In genomic region chr6:87373057-87373456, GRCm38 (mm10) we compare ENCODE assay signal across 42 mouse cellular contexts. TPM values are rescaled to one million over a fixed set of nuclear protein-coding genes. Genes with fewer than 3 reads are reported as not detected.
"Had no signal": no experiment of that assay in that cellular context is flagged by ENCODE, and none has a peak within 500 bp of the region (broad histone marks: within the 10 kb centered on the region; RNA-seq: fewer than 3 reads in every experiment).

Gene Gkn2 (plus strand): TSS chr6:87373357.

- ATAC-seq: hindbrain, embryonic 16.5 days; hindbrain, postnatal 0 days; inflammation-experienced regulatory T-cells, adult 6 months; intestine, embryonic 15.5 days; intestine, embryonic 16.5 days; intestine, postnatal 0 days had no signal

- H3K4me2 ChIP-seq: heart, embryonic 11.5 days; heart, embryonic 12.5 days; heart, embryonic 13.5 days; heart, embryonic 15.5 days; hindbrain, embryonic 12.5 days; hindbrain, embryonic 13.5 days; hindbrain, embryonic 14.5 days; hindbrain, embryonic 15.5 days; intestine, embryonic 15.5 days; kidney, embryonic 15.5 days had no signal

- H3K36me3 ChIP-seq: heart, embryonic 10.5 days; heart, embryonic 12.5 days; heart, embryonic 13.5 days; heart, embryonic 15.5 days; hindbrain, embryonic 10.5 days; hindbrain, embryonic 12.5 days; hindbrain, embryonic 13.5 days; hindbrain, embryonic 15.5 days; intestine, embryonic 15.5 days; kidney, embryonic 15.5 days had no signal

- H3K4me1 ChIP-seq: heart, embryonic 10.5 days; heart, embryonic 12.5 days; heart, embryonic 13.5 days; heart, embryonic 15.5 days; hindbrain, embryonic 10.5 days; hindbrain, embryonic 12.5 days; hindbrain, embryonic 13.5 days; hindbrain, embryonic 15.5 days; intestine, embryonic 15.5 days; kidney, embryonic 15.5 days had no signal

- DNase-seq: heart, postnatal 10 days; heart, postnatal 14 days; heart, postnatal 36 days; heart, postnatal 4 days; kidney, adult 11 months; kidney, adult 18-20 months; kidney, adult 2 months; kidney, adult 8-10 months; kidney, adult 9 months; kidney, postnatal 10 days; kidney, postnatal 14 days; kidney, postnatal 25 days; kidney, postnatal 36 days; kidney, postnatal 4 days; layer of hippocampus, adult 9-11 months; layer of hippocampus, postnatal 36 days had no signal

- H3K4me3 ChIP-seq: heart, embryonic 10.5 days; heart, embryonic 12.5 days; heart, embryonic 13.5 days; heart, embryonic 15.5 days; hindbrain, embryonic 10.5 days; hindbrain, embryonic 12.5 days; hindbrain, embryonic 13.5 days; hindbrain, embryonic 15.5 days; intestine, embryonic 15.5 days; kidney, embryonic 15.5 days; layer of hippocampus, adult 2 months had no signal

- H3K27me3 ChIP-seq: hindbrain, embryonic 12.5 days; hindbrain, embryonic 13.5 days; hindbrain, embryonic 15.5 days; intestine, embryonic 15.5 days had no signal

- H3K9me3 ChIP-seq: heart, embryonic 10.5 days; heart, embryonic 12.5 days; heart, embryonic 13.5 days; heart, embryonic 15.5 days; hindbrain, embryonic 10.5 days; hindbrain, embryonic 12.5 days; hindbrain, embryonic 13.5 days; hindbrain, embryonic 15.5 days; intestine, embryonic 15.5 days; kidney, embryonic 15.5 days had no signal

- H3K9ac ChIP-seq: heart, embryonic 12.5 days; heart, embryonic 13.5 days; heart, embryonic 15.5 days; hindbrain, embryonic 12.5 days; hindbrain, embryonic 13.5 days; hindbrain, embryonic 14.5 days; hindbrain, embryonic 15.5 days; intestine, embryonic 15.5 days; kidney, embryonic 15.5 days had no signal

- H3K27ac ChIP-seq: heart, embryonic 10.5 days; heart, embryonic 13.5 days; heart, embryonic 15.5 days; hindbrain, embryonic 10.5 days; hindbrain, embryonic 12.5 days; hindbrain, embryonic 13.5 days; hindbrain, embryonic 14.5 days; hindbrain, embryonic 15.5 days; hindbrain, postnatal 0 days; intestine, embryonic 15.5 days; kidney, embryonic 15.5 days; kidney, postnatal 0 days; layer of hippocampus, adult 2 months had no signal

RNA-seq across cellular contexts. Expression of gene Gkn2, which starts in this region (rescaled TPM):
- polyA plus RNA-seq: heart, embryonic 10.5 days; heart, embryonic 11.5 days; heart, embryonic 12.5 days; heart, embryonic 13.5 days; heart, embryonic 14.5 days; heart, embryonic 15.5 days; heart, embryonic 16.5 days; heart, postnatal 0 days; hindbrain, embryonic 10.5 days; hindbrain, embryonic 11.5 days; hindbrain, embryonic 12.5 days; hindbrain, embryonic 13.5 days; hindbrain, embryonic 14.5 days; hindbrain, embryonic 15.5 days; hindbrain, embryonic 16.5 days; hindbrain, postnatal 0 days; inflammation-experienced regulatory T-cells, adult 6 months; intestine, embryonic 14.5 days; intestine, embryonic 15.5 days; intestine, embryonic 16.5 days; kidney, adult 2 months; kidney, embryonic 14.5 days; kidney, embryonic 15.5 days; kidney, embryonic 16.5 days; kidney, postnatal 0 days had no signal
